Mouse (Mus musculus) bone marrow, adult 2 months (tissue): ENCODE measurements around the gene Klhdc8a.

ENCODE experiments used
- CTCF ChIP-seq: fragments of 200-500 bp; IDR thresholded peaks from 2 replicates; pipeline ENCODE4 v1.5.1; 2011; ENCODE audit warnings: low read length, control low read depth; ENCODE audit not compliant: control insufficient read depth, insufficient read depth
- POLR2A ChIP-seq: fragments of 200-500 bp; IDR thresholded peaks from 2 replicates; pipeline ENCODE4 v1.6.1; 2011; ENCODE audit warnings: low read depth, mild to moderate bottlenecking, control low read depth, low read length, borderline replicate concordance; ENCODE audit not compliant: control insufficient read depth

DNA sequence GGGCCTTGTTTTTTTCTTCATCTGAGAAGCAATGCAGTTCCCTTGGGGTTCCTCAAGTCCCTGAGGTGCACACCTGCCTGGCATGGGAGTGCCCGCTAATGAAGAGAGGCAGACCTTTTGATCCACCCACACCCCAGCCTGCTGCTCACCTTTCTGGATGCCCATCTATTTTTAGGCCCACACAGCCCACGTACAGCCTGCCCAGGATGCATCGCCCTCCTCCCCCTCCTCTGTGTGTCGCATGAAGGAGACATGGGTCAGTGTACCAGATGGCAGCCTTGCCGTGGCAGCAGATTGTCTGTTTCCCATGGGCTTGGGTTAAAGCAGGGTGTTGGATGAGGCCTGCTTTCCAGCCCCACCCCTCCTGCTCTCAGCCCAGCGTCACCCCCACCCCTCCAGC is 8.5 kb upstream of the Klhdc8a start:
- TF ChIP-seq CTCF (no peak), POLR2A (no peak)
